Mouse (Mus musculus): ENCODE data around the gene Rfx4. TPM values are rescaled to one million over a fixed set of nuclear protein-coding genes. Genes with fewer than 3 reads are reported as not detected.

Gene Rfx4
- 12.2 and 14.3 TPM in 2 replicates for polyA plus RNA-seq (2012; rRNA removed)

GRCm38 (mm10) chr10:84755786-84756203, at the start of gene Rfx4:
Gene Rfx4 (plus strand): TSS chr10:84756062.
- Histone ChIP-seq H3K27ac (ENCODE audit: insufficient read depth, low read length) (peak within 1 kb of the TSS; percentile 68), H3K4me3 (ENCODE audit: insufficient read depth, low read length) (peak within 1 kb of the TSS; percentile 26), H3K4me1 (ENCODE audit: control insufficient read depth, insufficient read depth, low read length) (peaks cover 2% of the 10 kb centered on the region; the same call in 1 of the 2 replicates)
- TF ChIP-seq CTCF (IDR thresholded peaks at IDR 0.05; ENCODE audit: extremely low read depth, insufficient read depth, low read length) = no peak
- TF ChIP-seq POLR2A (IDR thresholded peaks at IDR 0.05; ENCODE audit: extremely low read depth, insufficient read depth, low read length) = no peak

DNA sequence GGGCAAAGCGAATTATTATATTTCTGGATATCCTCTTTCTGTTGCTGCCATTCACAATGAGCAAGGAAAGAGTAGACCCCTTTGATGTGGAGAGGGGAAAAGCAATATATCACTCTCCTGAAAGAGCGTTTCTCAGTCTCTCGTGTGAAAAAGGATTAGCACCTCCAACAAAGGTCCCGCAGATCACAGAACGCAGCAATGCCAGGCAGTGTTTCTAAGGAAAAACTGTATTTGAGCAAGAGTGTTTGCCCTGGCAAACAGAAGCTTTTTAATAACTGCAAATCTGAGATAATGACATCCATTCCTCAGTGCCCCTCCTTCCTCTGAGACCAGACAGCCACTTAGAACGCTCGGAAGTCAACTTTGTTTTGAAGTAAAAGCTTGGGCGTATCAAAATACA, 49.3 kb upstream of the Rfx4 start:
- no peak overlapping the region for H3K4me3 ChIP-seq (ENCODE audit: insufficient read depth, low read length)
- H3K27ac ChIP-seq (ENCODE audit: insufficient read depth, low read length) = no peak overlapping the region
- peaks cover 2% of the 10 kb centered on the region; the same call in 1 of the 2 replicates for H3K4me1 ChIP-seq (ENCODE audit: control insufficient read depth, insufficient read depth, low read length)
- TF ChIP-seq POLR2A (IDR thresholded peaks at IDR 0.05; ENCODE audit: extremely low read depth, insufficient read depth, low read length) = no peak
- no peak for TF ChIP-seq CTCF (IDR thresholded peaks at IDR 0.05; ENCODE audit: extremely low read depth, insufficient read depth, low read length)

- Histone ChIP-seq H3K4me1 (ENCODE audit: control insufficient read depth, insufficient read depth, low read length) (no peaks in the 10 kb centered on the region; the same call in 1 of the 2 replicates), H3K27ac (ENCODE audit: insufficient read depth, low read length) (no peak overlapping the region), H3K4me3 (ENCODE audit: insufficient read depth, low read length) (no peak overlapping the region)
- TF ChIP-seq POLR2A (IDR thresholded peaks at IDR 0.05; ENCODE audit: extremely low read depth, insufficient read depth, low read length) (no peak), CTCF (IDR thresholded peaks at IDR 0.05; ENCODE audit: extremely low read depth, insufficient read depth, low read length) (no peak)
Observed at GRCm38 (mm10) chr10:84707226-84707625, 48.6 kb upstream of the Rfx4 start.

GRCm38 (mm10) chr10:84707752-84708530, 47.9 kb upstream of the Rfx4 start:
- H3K4me1 ChIP-seq (ENCODE audit: control insufficient read depth, insufficient read depth, low read length) = peaks cover 3% of the 10 kb centered on the region; the same call in 1 of the 2 replicates
- TF ChIP-seq POLR2A (IDR thresholded peaks at IDR 0.05; ENCODE audit: extremely low read depth, insufficient read depth, low read length) (no peak), CTCF (IDR thresholded peaks at IDR 0.05; ENCODE audit: extremely low read depth, insufficient read depth, low read length) (no peak)
- H3K27ac ChIP-seq (ENCODE audit: insufficient read depth, low read length) = no peak overlapping the region
- no peak overlapping the region for H3K4me3 ChIP-seq (ENCODE audit: insufficient read depth, low read length)

DNA sequence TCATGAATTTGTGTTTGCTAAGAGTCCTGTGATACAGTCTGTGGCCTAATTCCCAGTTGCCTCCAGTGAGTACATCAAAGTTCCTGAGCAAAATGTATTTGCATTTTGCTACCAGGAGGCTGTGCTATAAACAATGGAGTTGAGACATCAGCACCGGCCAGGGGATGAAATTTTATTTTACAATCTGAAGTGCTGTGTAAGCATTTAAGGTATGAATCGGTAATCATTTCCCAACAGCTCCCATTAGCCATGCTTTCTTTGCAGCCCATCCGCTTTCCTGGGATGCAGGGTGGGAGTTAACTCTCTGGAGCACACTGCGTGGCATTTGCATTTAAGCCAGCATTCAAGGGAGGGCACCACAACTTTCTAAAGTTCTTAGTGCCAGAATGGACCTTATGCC, 45.7 kb upstream of the Rfx4 start:
- Histone ChIP-seq H3K27ac (ENCODE audit: insufficient read depth, low read length) (no peak overlapping the region), H3K4me1 (ENCODE audit: control insufficient read depth, insufficient read depth, low read length) (peaks cover 3% of the 10 kb centered on the region; the same call in 1 of the 2 replicates), H3K4me3 (ENCODE audit: insufficient read depth, low read length) (no peak overlapping the region)
- TF ChIP-seq CTCF (IDR thresholded peaks at IDR 0.05; ENCODE audit: extremely low read depth, insufficient read depth, low read length) = no peak
- TF ChIP-seq POLR2A (IDR thresholded peaks at IDR 0.05; ENCODE audit: extremely low read depth, insufficient read depth, low read length) = no peak

DNA sequence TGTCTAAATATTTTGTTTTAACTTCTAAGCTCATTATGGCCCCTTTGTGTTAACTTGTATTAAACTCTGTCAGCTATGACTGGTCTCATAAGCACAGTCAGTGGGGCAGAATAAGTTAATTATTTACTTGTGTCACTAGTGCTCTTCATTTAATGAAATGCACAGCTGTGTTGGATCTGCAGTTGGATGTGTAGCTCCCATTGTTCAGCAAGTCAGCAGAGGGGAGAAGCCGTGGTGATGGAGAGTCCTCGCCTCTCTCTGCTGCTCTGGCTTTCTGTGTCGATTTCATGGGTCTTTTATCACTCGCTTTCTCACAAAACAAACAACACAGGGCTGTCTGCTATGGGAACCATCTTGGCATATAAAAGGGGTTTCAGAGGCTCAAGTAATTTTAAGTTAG, 45.0 kb upstream of the Rfx4 start:
- Histone ChIP-seq H3K4me3 (ENCODE audit: insufficient read depth, low read length) (no peak overlapping the region), H3K4me1 (ENCODE audit: control insufficient read depth, insufficient read depth, low read length) (peaks cover 3% of the 10 kb centered on the region; the same call in 1 of the 2 replicates), H3K27ac (ENCODE audit: insufficient read depth, low read length) (no peak overlapping the region)
- TF ChIP-seq POLR2A (IDR thresholded peaks at IDR 0.05; ENCODE audit: extremely low read depth, insufficient read depth, low read length) (no peak), CTCF (IDR thresholded peaks at IDR 0.05; ENCODE audit: extremely low read depth, insufficient read depth, low read length) (no peak)

GRCm38 (mm10) chr10:84711479-84711878, 44.4 kb upstream of the Rfx4 start:
- peaks cover 3% of the 10 kb centered on the region; the same call in 1 of the 2 replicates for H3K4me1 ChIP-seq (ENCODE audit: control insufficient read depth, insufficient read depth, low read length)
- no peak overlapping the region for H3K27ac ChIP-seq (ENCODE audit: insufficient read depth, low read length)
- H3K4me3 ChIP-seq (ENCODE audit: insufficient read depth, low read length) = no peak overlapping the region
- no peak for TF ChIP-seq POLR2A (IDR thresholded peaks at IDR 0.05; ENCODE audit: extremely low read depth, insufficient read depth, low read length)
- no peak for TF ChIP-seq CTCF (IDR thresholded peaks at IDR 0.05; ENCODE audit: extremely low read depth, insufficient read depth, low read length)

GRCm38 (mm10) chr10:84711940-84712339, 43.9 kb upstream of the Rfx4 start:
- Histone ChIP-seq H3K27ac (ENCODE audit: insufficient read depth, low read length) (no peak overlapping the region), H3K4me1 (ENCODE audit: control insufficient read depth, insufficient read depth, low read length) (peaks cover 3% of the 10 kb centered on the region; the same call in 1 of the 2 replicates), H3K4me3 (ENCODE audit: insufficient read depth, low read length) (no peak overlapping the region)
- TF ChIP-seq POLR2A (IDR thresholded peaks at IDR 0.05; ENCODE audit: extremely low read depth, insufficient read depth, low read length) = no peak
- no peak for TF ChIP-seq CTCF (IDR thresholded peaks at IDR 0.05; ENCODE audit: extremely low read depth, insufficient read depth, low read length)

DNA sequence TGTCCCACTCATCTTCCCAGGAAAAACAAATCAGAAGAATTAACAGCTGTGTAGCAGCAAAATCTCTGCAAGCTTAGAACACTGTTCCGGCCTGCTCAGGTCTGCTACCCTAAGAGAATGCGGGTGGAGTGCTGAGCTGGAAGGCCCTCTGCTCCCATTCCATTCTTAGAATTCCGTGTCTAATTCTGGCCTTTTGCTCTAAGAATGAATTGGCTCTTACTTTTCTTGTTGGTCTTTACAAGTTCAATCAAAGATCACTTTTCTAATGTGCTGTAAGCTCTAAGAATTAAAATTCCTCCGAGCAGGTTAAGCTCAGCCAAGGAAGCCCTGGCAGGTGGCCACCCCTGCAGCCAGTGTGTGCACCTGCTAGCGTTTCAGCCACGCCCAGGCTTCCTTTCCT, 43.3 kb upstream of the Rfx4 start:
- TF ChIP-seq POLR2A (IDR thresholded peaks at IDR 0.05; ENCODE audit: extremely low read depth, insufficient read depth, low read length) (no peak), CTCF (IDR thresholded peaks at IDR 0.05; ENCODE audit: extremely low read depth, insufficient read depth, low read length) (no peak)
- Histone ChIP-seq H3K4me1 (ENCODE audit: control insufficient read depth, insufficient read depth, low read length) (peaks cover 3% of the 10 kb centered on the region; the same call in 1 of the 2 replicates), H3K4me3 (ENCODE audit: insufficient read depth, low read length) (no peak overlapping the region), H3K27ac (ENCODE audit: insufficient read depth, low read length) (no peak overlapping the region)

DNA sequence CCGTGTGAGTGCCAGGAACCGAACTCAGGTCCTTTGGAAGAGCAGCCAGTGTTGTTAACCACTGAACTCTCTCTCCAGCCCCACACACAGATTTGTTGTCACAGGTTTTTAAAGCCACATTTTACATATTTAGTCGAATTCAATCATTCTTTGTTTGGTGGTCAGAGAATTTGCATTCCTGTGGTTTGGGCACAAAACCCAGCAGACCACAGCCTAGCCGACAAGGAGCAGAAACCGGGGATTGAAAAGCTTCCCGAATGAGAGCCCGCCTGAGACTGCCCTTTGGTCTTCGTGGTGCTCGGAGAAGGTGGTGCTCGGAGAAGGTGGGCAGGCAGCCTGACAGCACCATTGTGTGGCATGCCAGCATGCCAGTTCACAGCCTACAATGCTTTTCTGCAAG, 42.8 kb upstream of the Rfx4 start:
- H3K27ac ChIP-seq (ENCODE audit: insufficient read depth, low read length) = no peak overlapping the region
- peaks cover 3% of the 10 kb centered on the region; the same call in 1 of the 2 replicates for H3K4me1 ChIP-seq (ENCODE audit: control insufficient read depth, insufficient read depth, low read length)
- TF ChIP-seq POLR2A (IDR thresholded peaks at IDR 0.05; ENCODE audit: extremely low read depth, insufficient read depth, low read length) (no peak), CTCF (IDR thresholded peaks at IDR 0.05; ENCODE audit: extremely low read depth, insufficient read depth, low read length) (no peak)
- H3K4me3 ChIP-seq (ENCODE audit: insufficient read depth, low read length) = no peak overlapping the region

All from cortical plate, adult 2 months (tissue).